Mouse (Mus musculus) macrophage (primary cell): ENCODE measurements around the gene Il4i1. TPM values are rescaled to one million over a fixed set of nuclear protein-coding genes. Genes with fewer than 3 reads are reported as not detected.
A peak's percentile ranks its signal among the peaks of the same experiment; 100 is the strongest.

Experiments used
- H3K27ac ChIP-seq: fragments of 350-480 bp; formaldehyde crosslinking; 2 replicates; pipeline ENCODE4 v1.9.0; 2021
- H3K36me3 ChIP-seq: fragments of 350-480 bp; formaldehyde crosslinking; 2 replicates; pipeline ENCODE4 v1.9.0; 2021; ENCODE audit errors: inconsistent target
- H3K4me3 ChIP-seq: fragments of 350-480 bp; formaldehyde crosslinking; 2 replicates; pipeline ENCODE4 v1.9.0; 2021; ENCODE audit errors: inconsistent target
- H3K79me2 ChIP-seq: fragments of 350-480 bp; formaldehyde crosslinking; 2 replicates; pipeline ENCODE4 v1.9.0; 2021; ENCODE audit errors: inconsistent target
- WGBS: methylation state at CpG from one replicate; pipeline ENCODE4 v1.1.7; 2026; ENCODE audit warnings: inconsistent platforms; ENCODE audit not compliant: missing documents; 5-methylcytosine and 5-hydroxymethylcytosine counted together
- polyA plus RNA-seq: library from polyadenylated mRNA; stranded (reverse); fragments of 250-400 nt; gene quantifications from 3 replicates; pipeline ENCODE4 v1.2.4, GENCODE M21; 2018; ENCODE audit warnings: inconsistent platforms

The Il4i1 gene
- polyA plus RNA-seq, 1 experiment from 2014 or later, result 2.7 TPM

GRCm38 (mm10) chr7:44848561-44849415 lies 32.6 kb downstream of the Il4i1 start, which contains the start of the genes Akt1s1 and Tbc1d17:
Akt1s1 (plus strand) TSS chr7:44848991.
Tbc1d17 (minus strand) TSS chr7:44849079.
- H3K4me3 ChIP-seq, result peak within 1 kb of the TSS; percentile 81
- 1% methylated on average over 54 of the region's 54 CpGs for WGBS
- H3K79me2 ChIP-seq, result peaks cover 62% of the 10 kb centered on the region
- peaks cover 30% of the 10 kb centered on the region for H3K36me3 ChIP-seq
- H3K27ac ChIP-seq, result peak within 1 kb of the TSS; percentile 99

GRCm38 (mm10) chr7:44849416-44850111 lies 33.4 kb downstream of the Il4i1 start:
- WGBS, result under 1% methylated on average over 41 of the region's 41 CpGs
- Histone ChIP-seq H3K79me2 (peaks cover 66% of the 10 kb centered on the region), H3K36me3 (peaks cover 23% of the 10 kb centered on the region), H3K27ac (peak overlapping the region; percentile 99), H3K4me3 (peak overlapping the region; percentile 81)

GRCm38 (mm10) chr7:44850146-44850545 lies 34.0 kb downstream of the Il4i1 start:
- WGBS, result under 1% methylated on average over 22 of the region's 33 CpGs
- peak overlapping the region; percentile 81 for H3K4me3 ChIP-seq
- H3K36me3 ChIP-seq, result peaks cover 17% of the 10 kb centered on the region
- peak overlapping the region; percentile 99 for H3K27ac ChIP-seq
- H3K79me2 ChIP-seq, result peaks cover 66% of the 10 kb centered on the region

GRCm38 (mm10) chr7:44850789-44851624 lies 34.8 kb downstream of the Il4i1 start:
- peaks cover 8% of the 10 kb centered on the region; the same call in 1 of the 2 replicates for H3K36me3 ChIP-seq
- WGBS, result 62% methylated on average over 8 of the region's 8 CpGs
- H3K4me3 ChIP-seq, result peak overlapping the region; percentile 81
- H3K27ac ChIP-seq, result peak overlapping the region; percentile 99
- peaks cover 67% of the 10 kb centered on the region for H3K79me2 ChIP-seq

GRCm38 (mm10) chr7:44851625-44852234 lies 35.5 kb downstream of the Il4i1 start:
- H3K36me3 ChIP-seq, result peaks cover under 1% of the 10 kb centered on the region; the same call in 1 of the 2 replicates
- H3K27ac ChIP-seq, result no peak overlapping the region
- H3K4me3 ChIP-seq, result no peak overlapping the region
- H3K79me2 ChIP-seq, result peaks cover 60% of the 10 kb centered on the region
- 88% methylated on average over 11 of the region's 12 CpGs for WGBS

- Histone ChIP-seq H3K36me3 (no peaks in the 10 kb centered on the region), H3K27ac (no peak overlapping the region), H3K4me3 (no peak overlapping the region), H3K79me2 (peaks cover 55% of the 10 kb centered on the region)
- WGBS, result 93% methylated on average over 23 of the region's 36 CpGs
Observed at GRCm38 (mm10) chr7:44852259-44853027, 36.3 kb downstream of the Il4i1 start.

- Histone ChIP-seq H3K27ac (no peak overlapping the region), H3K36me3 (no peaks in the 10 kb centered on the region), H3K4me3 (no peak overlapping the region), H3K79me2 (peaks cover 55% of the 10 kb centered on the region)
- 88% methylated on average over 2 of the region's 2 CpGs for WGBS
Observed at GRCm38 (mm10) chr7:44853065-44853464, 36.9 kb downstream of the Il4i1 start.

- Histone ChIP-seq H3K4me3 (peak overlapping the region; percentile 73), H3K27ac (peak overlapping the region; percentile 95), H3K79me2 (peaks cover 59% of the 10 kb centered on the region), H3K36me3 (no peaks in the 10 kb centered on the region)
- 31% methylated on average over 26 of the region's 26 CpGs for WGBS
Observed at GRCm38 (mm10) chr7:44853596-44854355, 37.6 kb downstream of the Il4i1 start.

GRCm38 (mm10) chr7:44854356-44855031 lies 38.3 kb downstream of the Il4i1 start:
- WGBS, result 1% methylated on average over 45 of the region's 45 CpGs

GRCm38 (mm10) chr7:44855036-44855435 lies 38.8 kb downstream of the Il4i1 start:
- WGBS, result 41% methylated on average over 10 of the region's 10 CpGs
- peak overlapping the region; percentile 73 for H3K4me3 ChIP-seq
- H3K36me3 ChIP-seq, result no peaks in the 10 kb centered on the region
- peak overlapping the region; percentile 95 for H3K27ac ChIP-seq
- H3K79me2 ChIP-seq, result peaks cover 72% of the 10 kb centered on the region

More at GRCm38 (mm10) chr7:44854356-44855031, 38.3 kb downstream of the Il4i1 start:
- Histone ChIP-seq H3K79me2 (peaks cover 67% of the 10 kb centered on the region), H3K27ac (peak overlapping the region; percentile 95), H3K4me3 (peak overlapping the region; percentile 73), H3K36me3 (no peaks in the 10 kb centered on the region)

- H3K27ac ChIP-seq, result peak overlapping the region; percentile 95
- peaks cover 74% of the 10 kb centered on the region for H3K79me2 ChIP-seq
- WGBS, result 31% methylated on average over 9 of the region's 9 CpGs
- H3K36me3 ChIP-seq, result peaks cover 1% of the 10 kb centered on the region; the same call in 1 of the 2 replicates
- H3K4me3 ChIP-seq, result peak overlapping the region; percentile 81
Observed at GRCm38 (mm10) chr7:44856265-44856916, 40.2 kb downstream of the Il4i1 start.

- WGBS, result 0% methylated on average over 28 of the region's 32 CpGs
- H3K79me2 ChIP-seq, result peaks cover 70% of the 10 kb centered on the region
- peak within 1 kb of the TSS; percentile 95 for H3K27ac ChIP-seq
- peaks cover 8% of the 10 kb centered on the region for H3K36me3 ChIP-seq
- peak within 1 kb of the TSS; percentile 81 for H3K4me3 ChIP-seq
Observed at GRCm38 (mm10) chr7:44857042-44857552, 40.9 kb downstream of the Il4i1 start, which contains the start of gene Pnkp. Pnkp (plus strand) TSS chr7:44857139.
